Mouse (Mus musculus) bone marrow, adult 2 months (tissue): ENCODE measurements around the gene Zfp580.

Source experiments
- CTCF ChIP-seq: fragments of 200-500 bp; IDR thresholded peaks from 2 replicates; pipeline ENCODE4 v1.5.1; 2011; ENCODE audit warnings: low read length, control low read depth; ENCODE audit not compliant: control insufficient read depth, insufficient read depth
- POLR2A ChIP-seq: fragments of 200-500 bp; IDR thresholded peaks from 2 replicates; pipeline ENCODE4 v1.6.1; 2011; ENCODE audit warnings: low read depth, mild to moderate bottlenecking, control low read depth, low read length, borderline replicate concordance; ENCODE audit not compliant: control insufficient read depth

GRCm38 (mm10) chr7:5017931-5018330 lies 33.4 kb upstream of the Zfp580 start:
- TF ChIP-seq CTCF (no peak), POLR2A (0 out of 2 replicates have a peak, but pooled peaks have one; percentile 29)
